Mouse (Mus musculus): ENCODE measurements at regions not wholly inside any gene's neighbourhood (a gene's known extent, or its start where the extent isn't known, plus 50 kb on each side); places are given as distances from the start of the nearest gene placed in this dataset.

- no peak overlapping the region for H3K4me3 ChIP-seq (ENCODE audit: low read depth, low read length)
- no peaks in the 10 kb centered on the region for H3K36me3 ChIP-seq (replicated peaks; ENCODE audit: control insufficient read depth, insufficient read depth, low read depth, low read length)
- no peaks in the 10 kb centered on the region for H3K4me1 ChIP-seq (ENCODE audit: control insufficient read depth, insufficient read depth, low read length)
- no peaks in the 10 kb centered on the region for H3K9me3 ChIP-seq (replicated peaks; ENCODE audit: control insufficient read depth, low read length)
- no peaks in the 10 kb centered on the region for H3K27me3 ChIP-seq (ENCODE audit: control insufficient read depth, insufficient read depth, low read length)
- no peak for ATAC-seq (replicated peaks; ENCODE audit: insufficient number of reproducible peaks, low FRiP score, low TSS enrichment, low read depth)
- no peak for DNase-seq (ENCODE audit: low spot score)
- no peak overlapping the region for H3K27ac ChIP-seq (replicated peaks; ENCODE audit: low read depth, low read length)
- H3K4me2 ChIP-seq (ENCODE audit: low read depth, low read length), result no peak overlapping the region
- H3K9ac ChIP-seq (replicated peaks; ENCODE audit: low read length), result no peak overlapping the region
- 88% methylated on average over 1 of the region's 1 CpGs for WGBS
Measured at GRCm38 (mm10) chr2:19065511-19065910, 67.4 kb downstream of the 4930426L09Rik start.

GRCm38 (mm10) chr2:19068161-19068560 lies 70.0 kb downstream of the 4930426L09Rik start:
- no peak for ATAC-seq (replicated peaks; ENCODE audit: insufficient number of reproducible peaks, low FRiP score, low TSS enrichment, low read depth)
- Histone ChIP-seq H3K27ac (replicated peaks; ENCODE audit: low read depth, low read length) (no peak overlapping the region), H3K9ac (replicated peaks; ENCODE audit: low read length) (no peak overlapping the region), H3K4me1 (ENCODE audit: control insufficient read depth, insufficient read depth, low read length) (no peaks in the 10 kb centered on the region), H3K27me3 (ENCODE audit: control insufficient read depth, insufficient read depth, low read length) (no peaks in the 10 kb centered on the region), H3K36me3 (replicated peaks; ENCODE audit: control insufficient read depth, insufficient read depth, low read depth, low read length) (no peaks in the 10 kb centered on the region), H3K4me2 (ENCODE audit: low read depth, low read length) (no peak overlapping the region), H3K4me3 (ENCODE audit: low read depth, low read length) (no peak overlapping the region), H3K9me3 (replicated peaks; ENCODE audit: control insufficient read depth, low read length) (no peaks in the 10 kb centered on the region)
- no peak for DNase-seq (ENCODE audit: low spot score)
- WGBS, result 87% methylated on average over 1 of the region's 1 CpGs

GRCm38 (mm10) chr2:19083816-19084215 lies 85.7 kb downstream of the 4930426L09Rik start:
- Histone ChIP-seq H3K4me3 (ENCODE audit: low read depth, low read length) (no peak overlapping the region), H3K9me3 (replicated peaks; ENCODE audit: control insufficient read depth, low read length) (no peaks in the 10 kb centered on the region), H3K4me1 (ENCODE audit: control insufficient read depth, insufficient read depth, low read length) (no peaks in the 10 kb centered on the region), H3K36me3 (replicated peaks; ENCODE audit: control insufficient read depth, insufficient read depth, low read depth, low read length) (no peaks in the 10 kb centered on the region), H3K9ac (replicated peaks; ENCODE audit: low read length) (no peak overlapping the region), H3K27me3 (ENCODE audit: control insufficient read depth, insufficient read depth, low read length) (no peaks in the 10 kb centered on the region), H3K4me2 (ENCODE audit: low read depth, low read length) (no peak overlapping the region), H3K27ac (replicated peaks; ENCODE audit: low read depth, low read length) (no peak overlapping the region)
- ATAC-seq (replicated peaks; ENCODE audit: insufficient number of reproducible peaks, low FRiP score, low TSS enrichment, low read depth), result no peak
- no peak for DNase-seq (ENCODE audit: low spot score)
- 91% methylated on average over 3 of the region's 3 CpGs for WGBS

GRCm38 (mm10) chr2:19085105-19085504 lies 87.0 kb downstream of the 4930426L09Rik start:
- DNase-seq (ENCODE audit: low spot score) (no peak), ATAC-seq (replicated peaks; ENCODE audit: insufficient number of reproducible peaks, low FRiP score, low TSS enrichment, low read depth) (no peak)
- Histone ChIP-seq H3K36me3 (replicated peaks; ENCODE audit: control insufficient read depth, insufficient read depth, low read depth, low read length) (no peaks in the 10 kb centered on the region), H3K4me2 (ENCODE audit: low read depth, low read length) (no peak overlapping the region), H3K4me3 (ENCODE audit: low read depth, low read length) (no peak overlapping the region), H3K27me3 (ENCODE audit: control insufficient read depth, insufficient read depth, low read length) (no peaks in the 10 kb centered on the region), H3K9ac (replicated peaks; ENCODE audit: low read length) (no peak overlapping the region), H3K27ac (replicated peaks; ENCODE audit: low read depth, low read length) (no peak overlapping the region), H3K9me3 (replicated peaks; ENCODE audit: control insufficient read depth, low read length) (no peaks in the 10 kb centered on the region), H3K4me1 (ENCODE audit: control insufficient read depth, insufficient read depth, low read length) (no peaks in the 10 kb centered on the region)
- WGBS, result 87% methylated on average over 4 of the region's 4 CpGs

- Histone ChIP-seq H3K27ac (replicated peaks; ENCODE audit: low read depth, low read length) (no peak overlapping the region), H3K4me2 (ENCODE audit: low read depth, low read length) (no peak overlapping the region), H3K9me3 (replicated peaks; ENCODE audit: control insufficient read depth, low read length) (no peaks in the 10 kb centered on the region), H3K4me3 (ENCODE audit: low read depth, low read length) (no peak overlapping the region), H3K4me1 (ENCODE audit: control insufficient read depth, insufficient read depth, low read length) (no peaks in the 10 kb centered on the region), H3K36me3 (replicated peaks; ENCODE audit: control insufficient read depth, insufficient read depth, low read depth, low read length) (no peaks in the 10 kb centered on the region), H3K27me3 (ENCODE audit: control insufficient read depth, insufficient read depth, low read length) (no peaks in the 10 kb centered on the region), H3K9ac (replicated peaks; ENCODE audit: low read length) (no peak overlapping the region)
- no peak for DNase-seq (ENCODE audit: low spot score)
- no peak for ATAC-seq (replicated peaks; ENCODE audit: insufficient number of reproducible peaks, low FRiP score, low TSS enrichment, low read depth)
- WGBS, result 74% methylated on average over 2 of the region's 2 CpGs
Measured at GRCm38 (mm10) chr2:19086167-19086566, 88.0 kb downstream of the 4930426L09Rik start.

GRCm38 (mm10) chr2:19086621-19087020 lies 88.5 kb downstream of the 4930426L09Rik start:
- no peaks in the 10 kb centered on the region for H3K36me3 ChIP-seq (replicated peaks; ENCODE audit: control insufficient read depth, insufficient read depth, low read depth, low read length)
- H3K27ac ChIP-seq (replicated peaks; ENCODE audit: low read depth, low read length), result no peak overlapping the region
- H3K27me3 ChIP-seq (ENCODE audit: control insufficient read depth, insufficient read depth, low read length), result no peaks in the 10 kb centered on the region
- no peak overlapping the region for H3K9ac ChIP-seq (replicated peaks; ENCODE audit: low read length)
- H3K4me3 ChIP-seq (ENCODE audit: low read depth, low read length), result no peak overlapping the region
- 89% methylated on average over 6 of the region's 6 CpGs for WGBS
- DNase-seq (ENCODE audit: low spot score), result no peak
- H3K4me2 ChIP-seq (ENCODE audit: low read depth, low read length), result no peak overlapping the region
- ATAC-seq (replicated peaks; ENCODE audit: insufficient number of reproducible peaks, low FRiP score, low TSS enrichment, low read depth), result no peak
- H3K9me3 ChIP-seq (replicated peaks; ENCODE audit: control insufficient read depth, low read length), result no peaks in the 10 kb centered on the region
- H3K4me1 ChIP-seq (ENCODE audit: control insufficient read depth, insufficient read depth, low read length), result no peaks in the 10 kb centered on the region

- no peak overlapping the region for H3K27ac ChIP-seq (replicated peaks; ENCODE audit: low read depth, low read length)
Measured at GRCm38 (mm10) chr2:19099384-19099783, 99.7 kb upstream of the Armc3 start.

GRCm38 (mm10) chr2:19108753-19109152 lies 90.3 kb upstream of the Armc3 start:
- Histone ChIP-seq H3K27ac (replicated peaks; ENCODE audit: low read depth, low read length) (no peak overlapping the region), H3K9ac (replicated peaks; ENCODE audit: low read length) (no peak overlapping the region), H3K4me1 (ENCODE audit: control insufficient read depth, insufficient read depth, low read length) (no peaks in the 10 kb centered on the region), H3K36me3 (replicated peaks; ENCODE audit: control insufficient read depth, insufficient read depth, low read depth, low read length) (no peaks in the 10 kb centered on the region), H3K4me3 (ENCODE audit: low read depth, low read length) (no peak overlapping the region), H3K9me3 (replicated peaks; ENCODE audit: control insufficient read depth, low read length) (no peaks in the 10 kb centered on the region), H3K4me2 (ENCODE audit: low read depth, low read length) (no peak overlapping the region), H3K27me3 (ENCODE audit: control insufficient read depth, insufficient read depth, low read length) (no peaks in the 10 kb centered on the region)
- ATAC-seq (replicated peaks; ENCODE audit: insufficient number of reproducible peaks, low FRiP score, low TSS enrichment, low read depth) (no peak), DNase-seq (ENCODE audit: low spot score) (no peak)

More at GRCm38 (mm10) chr2:19099384-19099783, 99.7 kb upstream of the Armc3 start:
- no peak overlapping the region for H3K4me2 ChIP-seq (ENCODE audit: low read depth, low read length)
- H3K4me1 ChIP-seq (ENCODE audit: control insufficient read depth, insufficient read depth, low read length), result no peaks in the 10 kb centered on the region
- WGBS, result 91% methylated on average over 2 of the region's 2 CpGs
- DNase-seq (ENCODE audit: low spot score) (no peak), ATAC-seq (replicated peaks; ENCODE audit: insufficient number of reproducible peaks, low FRiP score, low TSS enrichment, low read depth) (no peak)
- H3K36me3 ChIP-seq (replicated peaks; ENCODE audit: control insufficient read depth, insufficient read depth, low read depth, low read length), result no peaks in the 10 kb centered on the region
- no peaks in the 10 kb centered on the region for H3K27me3 ChIP-seq (ENCODE audit: control insufficient read depth, insufficient read depth, low read length)
- H3K9me3 ChIP-seq (replicated peaks; ENCODE audit: control insufficient read depth, low read length), result no peaks in the 10 kb centered on the region
- no peak overlapping the region for H3K4me3 ChIP-seq (ENCODE audit: low read depth, low read length)
- H3K9ac ChIP-seq (replicated peaks; ENCODE audit: low read length), result no peak overlapping the region
